Mouse (Mus musculus) heart, postnatal 0 days (tissue): ENCODE results near the gene Slc30a6.

Source experiments
- CTCF ChIP-seq: IDR thresholded peaks from 2 replicates; pipeline ENCODE4 v1.5.1; 2016; ENCODE audit warnings: antibody characterized with exemption, control low read depth, low read depth
- EP300 ChIP-seq: IDR thresholded peaks from 2 replicates; pipeline ENCODE4 v1.6.1; 2016; ENCODE audit warnings: antibody characterized with exemption, low read depth

- TF ChIP-seq CTCF (no peak), EP300 (peak; percentile 65; the same call in 1 of the 2 replicates)
Observed at GRCm38 (mm10) chr17:74395383-74396065, at the start of gene Slc30a6.
